Mouse (Mus musculus) limb, embryonic 15.5 days (tissue): ENCODE measurements around the gene Slc16a6. TPM values are rescaled to one million over a fixed set of nuclear protein-coding genes. Genes with fewer than 3 reads are reported as not detected.

Experiments used
- microRNA-seq: library from miRNA; unstranded; fragments of <30 nt; microRNA quantifications from one replicate; pipeline ENCODE4, GENCODE M21; 2016
- polyA plus RNA-seq: library from polyadenylated mRNA; unstranded; fragments of >200 nt; fragmentation: Nextera tagmentation; extraction: Ambion mirVana; gene quantifications from 2 replicates; pipeline ENCODE4 v1.2.1, GENCODE M21; 2015

Slc16a6 gene
- polyA plus RNA-seq, 1 experiment from 2014 or later, result 7.0 TPM

Small RNA genes within 50 kb of the gene (microRNA-seq; reads per million reads assigned to microRNA genes)
- gene Gm25540, result not detected

Other genes with a start within 250 kb of the Slc16a6 start
- gene Rgs9, start 175.5 kb downstream of the Slc16a6 start, polyA plus RNA-seq, result 3.3 and 3.4 TPM in 2 replicates
- gene Gna13, start 110.8 kb downstream of the Slc16a6 start, polyA plus RNA-seq, result 20.4 and 23.7 TPM in 2 replicates
- gene 9930022D16Rik, start 59.7 kb downstream of the Slc16a6 start, polyA plus RNA-seq, result not detected in 2 replicates
- gene Amz2, start 47.7 kb downstream of the Slc16a6 start, polyA plus RNA-seq, result 42.5 and 46.1 TPM in 2 replicates
- gene Arsg, start 224 bp downstream of the Slc16a6 start, polyA plus RNA-seq, result 3.5 and 4.8 TPM in 2 replicates
- 64.6 and 67.4 TPM in 2 replicates for gene Wipi1, start 138.4 kb upstream of the Slc16a6 start, polyA plus RNA-seq
- 309 and 355 TPM in 2 replicates for gene Prkar1a, start 175.8 kb upstream of the Slc16a6 start, polyA plus RNA-seq
- 7.2 and 8.2 TPM in 2 replicates for gene Fam20a, start 248.7 kb upstream of the Slc16a6 start, polyA plus RNA-seq